ENCODE assay signal across 8 mouse cellular contexts in genomic region chr12:111040531-111040860, GRCm38 (mm10). TPM values are rescaled to one million over a fixed set of nuclear protein-coding genes. Genes with fewer than 3 reads are reported as not detected.
A peak's percentile ranks its signal among the peaks of the same experiment; 100 is the strongest.
DNase-seq lines count a peak whose midpoint lies in the region; ATAC-seq and TF ChIP-seq lines count a peak whose summit lies in the region.

No protein-coding gene starts in this region.

- peak overlapping the region; percentile 94 for H3K4me3 ChIP-seq in heart, embryonic 16.5 days (ENCODE audit: low read length)
- peak overlapping the region; percentile 95 for H3K4me3 ChIP-seq in ES-Bruce4 (ENCODE audit: low read depth, low read length)
- H3K4me3 ChIP-seq in hindbrain, embryonic 10.5 days = peak overlapping the region; percentile 98
- peak overlapping the region; percentile 99 for H3K4me3 ChIP-seq in midbrain, embryonic 11.5 days (ENCODE audit: low read depth, low read length)

- no peaks in the 10 kb centered on the region for H3K27me3 ChIP-seq in heart, embryonic 16.5 days (ENCODE audit: control insufficient read depth, insufficient read depth, low read length)
- no peaks in the 10 kb centered on the region for H3K27me3 ChIP-seq in ES-Bruce4 (ENCODE audit: control insufficient read depth, insufficient read depth, low read length, poor library complexity, severe bottlenecking)
- H3K27me3 ChIP-seq in hindbrain, embryonic 10.5 days (ENCODE audit: insufficient read depth, poor library complexity, severe bottlenecking) = no peaks in the 10 kb centered on the region
- no peaks in the 10 kb centered on the region for H3K27me3 ChIP-seq in midbrain, embryonic 11.5 days (ENCODE audit: control insufficient read depth, insufficient read depth, low read length)

- H3K36me3 ChIP-seq in heart, embryonic 16.5 days (ENCODE audit: control insufficient read depth, insufficient read depth) = 0 out of 2 replicates have a peak, but pooled peaks cover 2% of the 10 kb centered on the region
- H3K36me3 ChIP-seq in ES-Bruce4 (ENCODE audit: control insufficient read depth, insufficient read depth, low read length, poor library complexity, severe bottlenecking) = no peaks in the 10 kb centered on the region
- H3K36me3 ChIP-seq in hindbrain, embryonic 10.5 days = peaks cover 33% of the 10 kb centered on the region
- no peaks in the 10 kb centered on the region; the same call in 1 of the 2 replicates for H3K36me3 ChIP-seq in midbrain, embryonic 11.5 days (ENCODE audit: control insufficient read depth, insufficient read depth, low read length)

- TF ChIP-seq POLR2A in ES-Bruce4 (IDR thresholded peaks at IDR 0.05; ENCODE audit: insufficient read depth, low read length) = no peak

- 0% methylated on average over 3 of the region's 3 CpGs for WGBS in heart, embryonic 16.5 days
- whole genome bisulfite sequencing in hindbrain, embryonic 10.5 days = 10% methylated on average over 3 of the region's 3 CpGs
- WGBS in midbrain, embryonic 11.5 days = 5% methylated on average over 3 of the region's 3 CpGs

- H3K4me2 ChIP-seq in heart, embryonic 16.5 days (ENCODE audit: low read depth, low read length) = peak overlapping the region; percentile 82
- peak overlapping the region; percentile 93 for H3K4me2 ChIP-seq in midbrain, embryonic 11.5 days

- ATAC-seq in heart, embryonic 16.5 days (replicated peaks; ENCODE audit: extremely low read depth, insufficient read depth, low FRiP score) = no peak
- no peak for ATAC-seq in midbrain, embryonic 11.5 days (ENCODE audit: low FRiP score)

- H3K9ac ChIP-seq in heart, embryonic 16.5 days (ENCODE audit: low read length) = peak overlapping the region; percentile 99
- peak overlapping the region; percentile 96 for H3K9ac ChIP-seq in ES-Bruce4 (ENCODE audit: low read depth, poor library complexity, severe bottlenecking)
- peak overlapping the region; percentile 96 for H3K9ac ChIP-seq in midbrain, embryonic 11.5 days (ENCODE audit: low read length)

- H3K9me3 ChIP-seq in heart, embryonic 16.5 days (replicated peaks; ENCODE audit: control insufficient read depth, low read length) = no peaks in the 10 kb centered on the region
- no peaks in the 10 kb centered on the region for H3K9me3 ChIP-seq in ES-Bruce4 (replicated peaks; ENCODE audit: control insufficient read depth, insufficient read depth, low read length, poor library complexity, severe bottlenecking)
- H3K9me3 ChIP-seq in hindbrain, embryonic 10.5 days = no peaks in the 10 kb centered on the region
- H3K9me3 ChIP-seq in midbrain, embryonic 11.5 days (ENCODE audit: control insufficient read depth, low read length) = no peaks in the 10 kb centered on the region

- no peak for DNase-seq in heart, postnatal 14 days
- DNase-seq in hindbrain, embryonic 10.5 days (ENCODE audit: low spot score) = no peak
- no peak for DNase-seq in midbrain, embryonic 11.5 days (ENCODE audit: low spot score, missing footprints)
- no peak for DNase-seq in right cerebral cortex, postnatal 4 days
- DNase-seq in layer of hippocampus, adult 9-11 months = no peak
- DNase-seq in T-cell, adult 2 months (ENCODE audit: low spot score) = no peak

- peaks cover 15% of the 10 kb centered on the region for H3K4me1 ChIP-seq in heart, embryonic 16.5 days (ENCODE audit: control insufficient read depth, insufficient read depth, low read length)
- H3K4me1 ChIP-seq in ES-Bruce4 (ENCODE audit: control insufficient read depth, insufficient read depth, low read length) = peaks cover 3% of the 10 kb centered on the region
- peaks cover 37% of the 10 kb centered on the region for H3K4me1 ChIP-seq in hindbrain, embryonic 10.5 days (replicated peaks)
- peaks cover 18% of the 10 kb centered on the region for H3K4me1 ChIP-seq in midbrain, embryonic 11.5 days (ENCODE audit: control insufficient read depth, insufficient read depth, low read length)

- no peak for TF ChIP-seq CTCF in ES-Bruce4 (IDR thresholded peaks at IDR 0.05; ENCODE audit: low read depth, low read length)

- TF ChIP-seq EP300 in ES-Bruce4 (IDR thresholded peaks at IDR 0.05; ENCODE audit: insufficient read depth, low read depth, low read length) = no peak

- intact Hi-C loops in heart, postnatal 14 days (cut with DNase I) = no loop called here

- H3K27ac ChIP-seq in heart, embryonic 16.5 days (ENCODE audit: low read length) = peak overlapping the region; percentile 99
- H3K27ac ChIP-seq in ES-Bruce4 (ENCODE audit: insufficient read depth, low read length) = no peak overlapping the region
- peak overlapping the region; percentile 100 for H3K27ac ChIP-seq in hindbrain, embryonic 10.5 days
- H3K27ac ChIP-seq in midbrain, embryonic 11.5 days (ENCODE audit: low read depth, low read length) = no peak overlapping the region

RNA-seq across cellular contexts. Expression of gene Rcor1, which starts 1.3 kb away (rescaled TPM):
- 6.4 and 6.5 TPM in 2 replicates for polyA plus RNA-seq in heart, embryonic 16.5 days (2015; fragmentation: Nextera tagmentation; extraction: Ambion mirVana)
- 10 to 100 TPM; 22.0 to 22.3 TPM for total RNA-seq in heart, postnatal 14 days (2021)
- polyA plus RNA-seq in ES-Bruce4 (2011; ENCODE audit: insufficient read depth, insufficient read length, low read depth, missing spikeins) = 31.8 and 34.4 TPM in 2 replicates
- 5.0 and 6.6 TPM in 2 replicates for polyA plus RNA-seq in hindbrain, embryonic 10.5 days (2016; fragmentation: Nextera tagmentation; extraction: Ambion mirVana)
- polyA plus RNA-seq in midbrain, embryonic 11.5 days (2014; fragmentation: Nextera tagmentation; extraction: Ambion mirVana) = 10.4 and 12.1 TPM in 2 replicates

Comparison
In these comparisons a context has a peak if more than half of its experiments do, and no peak if none do; other contexts are left out.
1. H3K27ac ChIP-seq: peak in heart, embryonic 16.5 days (single experiment) and hindbrain, embryonic 10.5 days (single experiment); none in ES-Bruce4 (single experiment) and midbrain, embryonic 11.5 days (single experiment).
2. Peak in every context shown above with its lines, with median percentiles within 50 percentile points of each other: H3K4me3 ChIP-seq and H3K9ac ChIP-seq.